Mouse (Mus musculus) layer of hippocampus, adult 9-11 months (tissue): ENCODE measurements at regions not wholly inside any gene's neighbourhood (a gene's known extent, or its start where the extent isn't known, plus 50 kb on each side); places are given as distances from the start of the nearest gene placed in this dataset.

Experiments used
- DNase-seq: peaks from one replicate; pipeline ENCODE4 v3.0.0; 2022

- DNase-seq: no peak
Measured at GRCm38 (mm10) chr2:46358225-46358624, 1241.0 kb upstream of the Zeb2 start.

GRCm38 (mm10) chr2:46356651-46357050 is 1239.5 kb upstream of the Zeb2 start:
- DNase-seq: peak; percentile 85

GRCm38 (mm10) chr2:46340694-46341093 is 1223.5 kb upstream of the Zeb2 start:
- DNase-seq: no peak

- peak; percentile 59 for DNase-seq
Measured at GRCm38 (mm10) chr2:46316666-46317065, 1199.5 kb upstream of the Zeb2 start.

- DNase-seq: no peak
Measured at GRCm38 (mm10) chr2:46315243-46315642, 1198.0 kb upstream of the Zeb2 start.

GRCm38 (mm10) chr2:46307582-46308153 is 1190.5 kb upstream of the Zeb2 start:
- DNase-seq: no peak

- DNase-seq: no peak
Measured at GRCm38 (mm10) chr2:46302627-46303026, 1185.4 kb upstream of the Zeb2 start.

GRCm38 (mm10) chr2:46297274-46297843 is 1180.2 kb upstream of the Zeb2 start:
- no peak for DNase-seq

- DNase-seq: peak; percentile 14
Measured at GRCm38 (mm10) chr2:46283929-46284598, 1166.9 kb upstream of the Zeb2 start.

- no peak for DNase-seq
Measured at GRCm38 (mm10) chr2:46280822-46281221, 1163.6 kb upstream of the Zeb2 start.

GRCm38 (mm10) chr2:46261618-46262017 is 1144.4 kb upstream of the Zeb2 start:
- DNase-seq: no peak

- DNase-seq: no peak
Measured at GRCm38 (mm10) chr2:46251562-46251961, 1134.4 kb upstream of the Zeb2 start.

GRCm38 (mm10) chr2:46245717-46246116 is 1128.5 kb upstream of the Zeb2 start:
- peak; percentile 47 for DNase-seq

GRCm38 (mm10) chr2:46244697-46245096 is 1127.5 kb upstream of the Zeb2 start:
- no peak for DNase-seq

GRCm38 (mm10) chr2:46242806-46243205 is 1125.6 kb upstream of the Zeb2 start:
- peak; percentile 13 for DNase-seq

- no peak for DNase-seq
Measured at GRCm38 (mm10) chr2:46239874-46240273, 1122.7 kb upstream of the Zeb2 start.

- DNase-seq: no peak
Measured at GRCm38 (mm10) chr2:46230791-46231450, 1113.7 kb upstream of the Zeb2 start.

- no peak for DNase-seq
Measured at GRCm38 (mm10) chr2:46218336-46218957, 1101.3 kb upstream of the Zeb2 start.

- DNase-seq: no peak
Measured at GRCm38 (mm10) chr2:46199341-46199740, 1082.1 kb upstream of the Zeb2 start.

- DNase-seq: no peak
Measured at GRCm38 (mm10) chr2:46187265-46187888, 1070.2 kb upstream of the Zeb2 start.

- DNase-seq: no peak
Measured at GRCm38 (mm10) chr2:46183241-46183640, 1066.0 kb upstream of the Zeb2 start.

GRCm38 (mm10) chr2:46179741-46180140 is 1062.5 kb upstream of the Zeb2 start:
- no peak for DNase-seq

GRCm38 (mm10) chr2:46168488-46168887 is 1051.3 kb upstream of the Zeb2 start:
- no peak for DNase-seq
